Mouse (Mus musculus) MEL (cell line): ENCODE measurements around the gene Sept9.

Experiments used
- CHD2 ChIP-seq: IDR thresholded peaks from 2 replicates; pipeline ENCODE4 v1.6.1; 2011; ENCODE audit warnings: low read length, improper control_type of control experiment
- CTCF ChIP-seq, 3 experiments: IDR thresholded peaks in 2 of 3; conservative IDR thresholded peaks in 1 of 3; 2 replicates each; pipeline ENCODE4 v1.5.1; 2011 to 2012; ENCODE audit warnings: low read length in 3 of 3, low read depth in 2 of 3, mild to moderate bottlenecking in 2 of 3, improper control_type of control experiment in 1 of 3, inconsistent platforms in 1 of 3, mixed read lengths in 1 of 3, moderate library complexity in 1 of 3; ENCODE audit not compliant: control insufficient read depth in 1 of 3, insufficient read depth in 1 of 3, poor library complexity in 1 of 3, severe bottlenecking in 1 of 3
- TBP ChIP-seq: IDR thresholded peaks from 2 replicates; pipeline ENCODE4 v1.8.0; 2011; ENCODE audit warnings: low read depth, low read length, improper control_type of control experiment

GRCm38 (mm10) chr11:117245041-117245725 lies 45.7 kb downstream of the Sept9 start:
- TF ChIP-seq CTCF (IDR thresholded peaks at IDR 0.05 in 2 of 3, conservative IDR thresholded peaks at IDR 0.05 in 1 of 3; ENCODE audit: control insufficient read depth in 1 of 3, insufficient read depth in 1 of 3, low read depth in 2 of 3, low read length in 3 of 3, poor library complexity in 1 of 3, severe bottlenecking in 1 of 3) (no peak), CHD2 (no peak), TBP (no peak)
